Mouse (Mus musculus): ENCODE data around the gene Nos1ap. TPM values are rescaled to one million over a fixed set of nuclear protein-coding genes. Genes with fewer than 3 reads are reported as not detected.

The Nos1ap gene
- polyA plus RNA-seq, 1 experiment from 2014 or later, result 14.8 TPM

DNA sequence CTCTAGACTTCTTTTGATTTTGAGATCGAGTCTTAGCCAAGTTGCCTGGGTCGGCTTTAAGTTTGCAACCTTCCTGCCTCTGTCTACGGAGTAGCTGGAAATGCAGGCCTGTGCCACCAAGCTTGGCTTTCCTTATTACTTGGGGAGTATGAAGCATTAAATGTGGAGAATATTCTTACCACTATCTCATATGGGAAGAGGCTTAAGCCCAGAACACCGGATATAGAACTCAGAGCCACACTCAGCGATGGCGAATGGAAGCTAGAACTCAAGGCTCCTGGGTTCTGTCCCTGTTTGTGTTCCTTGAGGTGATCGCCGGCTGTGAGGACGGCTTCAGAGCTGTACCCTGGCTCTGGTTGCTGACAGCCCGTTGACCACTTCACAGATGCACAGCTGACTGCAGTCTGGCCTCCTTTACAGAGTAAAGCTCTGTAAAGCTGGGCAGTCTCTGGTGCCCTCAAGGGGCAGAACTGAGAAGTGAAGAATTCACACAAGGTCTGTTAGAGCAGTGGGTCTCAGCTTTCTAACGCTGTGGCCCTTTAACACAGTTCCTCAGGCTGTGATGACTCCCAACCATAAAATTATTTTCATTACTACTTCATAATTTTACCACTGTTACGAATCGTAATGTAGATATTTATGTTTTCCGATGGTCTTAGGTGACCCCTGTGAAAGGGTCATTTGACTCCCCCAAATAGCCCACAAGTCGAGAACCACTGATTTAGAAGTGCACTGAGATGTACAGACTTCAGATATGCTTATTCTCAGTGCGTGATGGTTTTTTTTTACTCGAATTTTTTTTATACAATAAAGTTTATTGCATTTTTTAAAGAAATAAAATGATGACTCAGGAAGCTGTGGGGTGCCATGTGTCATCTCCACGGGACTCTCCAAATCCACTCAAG is 23.6 kb upstream of the Nos1ap start:
- Histone ChIP-seq H3K36me3 (ENCODE audit: control insufficient read depth, insufficient read depth, low read length) (no peaks in the 10 kb centered on the region), H3K27me3 (replicated peaks; ENCODE audit: control insufficient read depth, insufficient read depth, low read length) (no peaks in the 10 kb centered on the region), H3K27ac (ENCODE audit: low read depth, low read length) (no peak overlapping the region), H3K4me3 (ENCODE audit: low read length) (no peak overlapping the region), H3K9ac (ENCODE audit: low read depth, low read length) (no peak overlapping the region), H3K4me1 (ENCODE audit: control insufficient read depth, insufficient read depth, low read depth, low read length) (no peaks in the 10 kb centered on the region), H3K4me2 (ENCODE audit: low read length) (no peak overlapping the region), H3K9me3 (ENCODE audit: control insufficient read depth, low read length) (no peaks in the 10 kb centered on the region)
- 60% methylated on average over 18 of the region's 18 CpGs for WGBS
- peak; percentile 97 for ATAC-seq

GRCm38 (mm10) chr1:170611631-170612030 is 22.0 kb upstream of the Nos1ap start:
- no peaks in the 10 kb centered on the region for H3K36me3 ChIP-seq (ENCODE audit: control insufficient read depth, insufficient read depth, low read length)
- H3K4me2 ChIP-seq (ENCODE audit: low read length), result no peak overlapping the region
- no peaks in the 10 kb centered on the region for H3K9me3 ChIP-seq (ENCODE audit: control insufficient read depth, low read length)
- H3K9ac ChIP-seq (ENCODE audit: low read depth, low read length), result no peak overlapping the region
- ATAC-seq, result no peak
- no peaks in the 10 kb centered on the region for H3K4me1 ChIP-seq (ENCODE audit: control insufficient read depth, insufficient read depth, low read depth, low read length)
- WGBS, result 96% methylated on average over 3 of the region's 3 CpGs
- H3K27me3 ChIP-seq (replicated peaks; ENCODE audit: control insufficient read depth, insufficient read depth, low read length), result no peaks in the 10 kb centered on the region
- H3K4me3 ChIP-seq (ENCODE audit: low read length), result no peak overlapping the region
- no peak overlapping the region for H3K27ac ChIP-seq (ENCODE audit: low read depth, low read length)

DNA sequence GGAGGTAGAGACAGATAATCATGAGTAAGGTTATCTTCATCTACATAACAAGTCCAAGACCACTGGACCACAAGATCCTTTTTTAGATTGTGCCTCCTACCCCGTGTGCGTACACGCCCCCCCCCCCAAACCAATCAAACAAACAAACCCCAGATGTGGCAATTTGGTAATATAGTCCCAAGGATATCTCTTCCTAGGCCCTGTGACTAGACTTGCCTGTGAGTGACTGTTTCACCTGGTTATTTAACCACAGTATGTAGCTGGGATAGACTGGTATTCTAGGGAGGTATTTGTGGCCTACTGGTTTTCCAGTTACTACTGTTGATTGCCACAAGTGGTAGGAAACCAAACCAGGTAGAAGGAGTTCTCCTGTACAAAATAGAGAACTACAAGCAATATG is 21.0 kb upstream of the Nos1ap start:
- no peak for ATAC-seq
- Histone ChIP-seq H3K4me1 (ENCODE audit: control insufficient read depth, insufficient read depth, low read depth, low read length) (no peaks in the 10 kb centered on the region), H3K27me3 (replicated peaks; ENCODE audit: control insufficient read depth, insufficient read depth, low read length) (no peaks in the 10 kb centered on the region), H3K9me3 (ENCODE audit: control insufficient read depth, low read length) (no peaks in the 10 kb centered on the region), H3K36me3 (ENCODE audit: control insufficient read depth, insufficient read depth, low read length) (no peaks in the 10 kb centered on the region), H3K4me3 (ENCODE audit: low read length) (no peak overlapping the region), H3K9ac (ENCODE audit: low read depth, low read length) (no peak overlapping the region), H3K4me2 (ENCODE audit: low read length) (no peak overlapping the region), H3K27ac (ENCODE audit: low read depth, low read length) (no peak overlapping the region)
- 94% methylated on average over 3 of the region's 3 CpGs for WGBS

GRCm38 (mm10) chr1:170610289-170610688 is 20.6 kb upstream of the Nos1ap start:
- no peaks in the 10 kb centered on the region for H3K36me3 ChIP-seq (ENCODE audit: control insufficient read depth, insufficient read depth, low read length)
- H3K4me3 ChIP-seq (ENCODE audit: low read length), result no peak overlapping the region
- no peaks in the 10 kb centered on the region for H3K9me3 ChIP-seq (ENCODE audit: control insufficient read depth, low read length)
- H3K9ac ChIP-seq (ENCODE audit: low read depth, low read length), result no peak overlapping the region
- WGBS, result 86% methylated on average over 3 of the region's 3 CpGs
- H3K27me3 ChIP-seq (replicated peaks; ENCODE audit: control insufficient read depth, insufficient read depth, low read length), result no peaks in the 10 kb centered on the region
- H3K4me1 ChIP-seq (ENCODE audit: control insufficient read depth, insufficient read depth, low read depth, low read length), result no peaks in the 10 kb centered on the region
- H3K27ac ChIP-seq (ENCODE audit: low read depth, low read length), result no peak overlapping the region
- H3K4me2 ChIP-seq (ENCODE audit: low read length), result no peak overlapping the region
- no peak for ATAC-seq

DNA sequence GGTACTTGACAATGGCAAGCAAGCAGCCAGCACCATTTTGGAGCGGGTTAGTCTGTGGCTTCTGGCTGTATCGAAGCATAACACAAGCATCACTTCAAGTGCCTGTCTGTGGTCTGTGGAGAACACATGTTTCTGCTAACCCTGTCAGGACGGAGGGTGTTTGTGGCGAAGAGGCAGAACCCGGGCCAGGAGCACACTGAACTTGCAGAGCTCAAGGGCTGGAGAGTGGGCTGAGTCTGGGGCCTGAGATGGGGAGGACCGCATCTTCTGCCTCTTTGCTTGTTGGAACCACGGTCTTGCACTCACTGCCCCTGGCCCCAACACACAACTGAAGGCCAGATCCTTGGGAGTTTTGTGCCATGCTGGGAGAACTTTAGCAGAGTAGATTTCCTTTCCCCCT is 20.2 kb upstream of the Nos1ap start:
- 90% methylated on average over 7 of the region's 7 CpGs for WGBS

DNA sequence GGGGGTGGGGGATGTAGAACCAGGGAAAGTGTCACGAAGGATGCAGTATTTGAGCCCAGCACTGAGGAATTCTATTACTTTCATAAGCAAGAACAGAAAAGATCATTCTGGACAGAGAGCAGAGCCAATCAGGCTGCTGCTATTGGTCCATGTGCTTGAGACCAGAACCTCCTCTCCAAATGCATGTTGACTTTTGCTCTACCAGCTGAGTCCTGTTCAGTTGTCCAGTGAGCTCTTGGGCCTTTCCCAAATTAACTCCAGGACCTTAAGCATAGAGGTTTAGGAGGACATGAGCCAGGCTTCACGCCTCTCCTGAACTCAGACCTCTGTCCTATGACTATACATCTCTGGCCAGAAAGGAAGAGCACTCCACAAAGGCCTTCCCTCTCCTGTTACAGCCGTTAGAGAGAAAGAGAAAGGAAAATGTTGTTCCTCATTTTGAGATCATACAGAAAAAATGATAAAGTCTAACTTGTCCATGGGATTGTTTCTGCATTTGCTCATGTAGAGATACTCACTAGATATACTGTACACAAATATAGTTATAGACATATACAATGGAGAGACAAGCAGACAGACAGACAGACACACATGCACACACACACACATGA is 18.9 kb upstream of the Nos1ap start:
- no peaks in the 10 kb centered on the region for H3K9me3 ChIP-seq (ENCODE audit: control insufficient read depth, low read length)
- H3K9ac ChIP-seq (ENCODE audit: low read depth, low read length), result no peak overlapping the region
- H3K4me3 ChIP-seq (ENCODE audit: low read length), result no peak overlapping the region
- ATAC-seq, result no peak
- H3K36me3 ChIP-seq (ENCODE audit: control insufficient read depth, insufficient read depth, low read length), result no peaks in the 10 kb centered on the region
- H3K27ac ChIP-seq (ENCODE audit: low read depth, low read length), result no peak overlapping the region
- no peaks in the 10 kb centered on the region for H3K27me3 ChIP-seq (replicated peaks; ENCODE audit: control insufficient read depth, insufficient read depth, low read length)
- no peak overlapping the region for H3K4me2 ChIP-seq (ENCODE audit: low read length)
- no peaks in the 10 kb centered on the region for H3K4me1 ChIP-seq (ENCODE audit: control insufficient read depth, insufficient read depth, low read depth, low read length)
- 89% methylated on average over 3 of the region's 3 CpGs for WGBS

More for the DNA sequence above, 20.2 kb upstream of the Nos1ap start:
- Histone ChIP-seq H3K4me1 (ENCODE audit: control insufficient read depth, insufficient read depth, low read depth, low read length) (no peaks in the 10 kb centered on the region), H3K9me3 (ENCODE audit: control insufficient read depth, low read length) (no peaks in the 10 kb centered on the region), H3K36me3 (ENCODE audit: control insufficient read depth, insufficient read depth, low read length) (no peaks in the 10 kb centered on the region), H3K27me3 (replicated peaks; ENCODE audit: control insufficient read depth, insufficient read depth, low read length) (no peaks in the 10 kb centered on the region), H3K4me2 (ENCODE audit: low read length) (no peak overlapping the region), H3K27ac (ENCODE audit: low read depth, low read length) (no peak overlapping the region), H3K4me3 (ENCODE audit: low read length) (no peak overlapping the region), H3K9ac (ENCODE audit: low read depth, low read length) (no peak overlapping the region)
- no peak for ATAC-seq

DNA sequence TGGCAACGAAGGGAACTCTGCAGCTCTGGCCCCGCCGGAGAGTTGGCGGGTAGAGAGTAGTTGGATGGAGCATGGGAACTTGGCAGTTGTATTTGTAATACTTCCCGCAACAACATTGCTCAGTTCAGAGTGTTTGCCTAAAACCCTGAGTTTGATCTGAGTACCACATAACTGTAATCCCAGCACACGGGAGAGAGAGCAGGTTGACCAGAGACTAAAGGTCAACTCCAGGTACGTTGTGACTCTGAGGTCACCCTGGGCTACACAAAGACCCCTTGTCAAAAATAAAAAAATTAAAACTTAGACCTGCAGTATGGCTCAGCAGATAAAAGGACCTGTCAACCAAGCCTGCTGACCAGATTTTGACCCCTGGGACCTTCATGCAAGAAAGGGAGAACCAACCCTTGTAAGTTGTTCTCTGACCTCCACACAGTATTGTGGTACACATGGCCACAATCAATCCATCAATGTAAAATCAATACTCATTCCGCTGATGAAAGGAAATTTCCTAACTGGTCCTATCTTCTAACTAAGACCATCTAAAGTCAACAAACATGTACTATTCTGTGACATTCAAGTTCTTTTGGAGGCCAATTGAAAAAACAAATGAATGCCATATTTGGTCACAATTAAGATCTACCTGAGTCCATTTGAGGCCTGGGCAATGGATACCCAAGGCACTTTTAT is 17.7 kb upstream of the Nos1ap start:
- ATAC-seq, result no peak
- Histone ChIP-seq H3K9me3 (ENCODE audit: control insufficient read depth, low read length) (no peaks in the 10 kb centered on the region), H3K36me3 (ENCODE audit: control insufficient read depth, insufficient read depth, low read length) (no peaks in the 10 kb centered on the region), H3K4me1 (ENCODE audit: control insufficient read depth, insufficient read depth, low read depth, low read length) (no peaks in the 10 kb centered on the region), H3K9ac (ENCODE audit: low read depth, low read length) (no peak overlapping the region), H3K4me3 (ENCODE audit: low read length) (no peak overlapping the region), H3K4me2 (ENCODE audit: low read length) (no peak overlapping the region), H3K27ac (ENCODE audit: low read depth, low read length) (no peak overlapping the region), H3K27me3 (replicated peaks; ENCODE audit: control insufficient read depth, insufficient read depth, low read length) (no peaks in the 10 kb centered on the region)
- WGBS, result 92% methylated on average over 8 of the region's 8 CpGs

GRCm38 (mm10) chr1:170605228-170606001 is 15.8 kb upstream of the Nos1ap start:
- Histone ChIP-seq H3K4me3 (ENCODE audit: low read length) (no peak overlapping the region), H3K27me3 (replicated peaks; ENCODE audit: control insufficient read depth, insufficient read depth, low read length) (no peaks in the 10 kb centered on the region), H3K27ac (ENCODE audit: low read depth, low read length) (no peak overlapping the region), H3K9ac (ENCODE audit: low read depth, low read length) (no peak overlapping the region), H3K9me3 (ENCODE audit: control insufficient read depth, low read length) (no peaks in the 10 kb centered on the region), H3K4me2 (ENCODE audit: low read length) (no peak overlapping the region), H3K4me1 (ENCODE audit: control insufficient read depth, insufficient read depth, low read depth, low read length) (no peaks in the 10 kb centered on the region), H3K36me3 (ENCODE audit: control insufficient read depth, insufficient read depth, low read length) (no peaks in the 10 kb centered on the region)
- WGBS, result 77% methylated on average over 21 of the region's 21 CpGs
- no peak for ATAC-seq
